Mouse (Mus musculus): ENCODE data around the gene Vmn2r40.
"Not testable (repeated sequence)": the region's sequence is repeated elsewhere in the genome, so short reads cannot be mapped to it uniquely, and the experiment has no call there.

Vmn2r40 gene

GRCm38 (mm10) chr7:8931335-8931734 is at the start of gene Vmn2r40:
Gene Vmn2r40 (minus strand): TSS chr7:8931435.
- DNase-seq = not testable (repeated sequence)
